Mouse (Mus musculus): ENCODE data around the gene Zmat3. TPM values are rescaled to one million over a fixed set of nuclear protein-coding genes. Genes with fewer than 3 reads are reported as not detected.

Zmat3 gene
- 1.9 TPM in 2 replicates for total RNA-seq (2015)
- 0.12 and 0.64 TPM in 2 replicates for total RNA-seq (2017)

GRCm38 (mm10) chr3:32365546-32366245 lies at the start of gene Zmat3:
Gene Zmat3 (minus strand): TSS chr3:32366014.
- ATAC-seq (replicated peaks; ENCODE audit: poor library complexity) = peak; percentile 84

- no peak for ATAC-seq (replicated peaks; ENCODE audit: poor library complexity)
These were observed 48.6 kb upstream of the Zmat3 start for GRCm38 (mm10) chr3:32414381-32414780.

- no peak for ATAC-seq (replicated peaks; ENCODE audit: poor library complexity)
These were observed 46.8 kb upstream of the Zmat3 start for GRCm38 (mm10) chr3:32412502-32413044.

DNA sequence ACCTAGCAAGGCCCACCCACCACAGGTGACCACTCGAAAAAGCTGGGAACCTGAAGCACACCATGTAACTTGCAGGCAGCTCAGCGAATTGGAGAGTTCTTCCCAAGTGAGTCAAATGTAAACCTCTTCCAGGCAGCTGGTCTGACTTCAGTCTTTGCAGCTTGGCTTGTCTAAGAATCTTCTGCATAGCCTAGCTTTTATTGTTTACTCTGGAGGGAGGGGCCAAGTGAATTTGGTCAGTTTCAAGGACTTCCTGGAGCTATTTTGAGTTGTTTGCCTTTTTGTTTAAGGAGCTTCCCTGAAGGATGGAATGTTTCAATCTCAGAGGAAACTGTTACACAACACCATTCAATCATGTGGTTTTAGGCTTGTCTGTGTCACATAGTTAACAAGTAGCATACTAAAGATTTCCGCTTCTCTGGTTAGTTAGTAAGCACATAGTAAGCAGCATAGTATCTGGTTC lies 43.0 kb upstream of the Zmat3 start:
- ATAC-seq (replicated peaks; ENCODE audit: poor library complexity) = peak; percentile 69

DNA sequence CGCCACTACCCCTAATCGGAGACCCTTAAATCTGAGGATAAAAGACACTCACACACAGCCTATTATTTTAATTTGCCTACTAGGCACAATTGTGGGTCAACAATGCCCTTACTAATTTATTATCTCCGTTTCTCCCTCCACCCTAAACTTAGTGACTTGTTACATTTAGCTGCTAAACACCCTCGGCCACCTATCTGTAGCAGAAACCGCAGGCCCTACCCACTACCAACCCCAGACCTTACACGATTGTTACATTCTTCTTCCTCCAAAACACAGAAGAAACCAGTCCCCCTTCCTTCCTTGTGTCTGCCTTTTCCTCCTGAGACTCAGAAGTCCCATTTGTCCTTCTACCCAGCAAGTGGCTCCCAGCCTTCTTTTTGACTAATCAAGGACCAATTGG lies 41.0 kb upstream of the Zmat3 start:
- peak; percentile 27; the same call in 1 of the 2 replicates for ATAC-seq (replicated peaks; ENCODE audit: poor library complexity)

GRCm38 (mm10) chr3:32405699-32406098 lies 39.9 kb upstream of the Zmat3 start:
- 0 out of 2 replicates have a peak, but pooled peaks have one; percentile 16 for ATAC-seq (replicated peaks; ENCODE audit: poor library complexity)

DNA sequence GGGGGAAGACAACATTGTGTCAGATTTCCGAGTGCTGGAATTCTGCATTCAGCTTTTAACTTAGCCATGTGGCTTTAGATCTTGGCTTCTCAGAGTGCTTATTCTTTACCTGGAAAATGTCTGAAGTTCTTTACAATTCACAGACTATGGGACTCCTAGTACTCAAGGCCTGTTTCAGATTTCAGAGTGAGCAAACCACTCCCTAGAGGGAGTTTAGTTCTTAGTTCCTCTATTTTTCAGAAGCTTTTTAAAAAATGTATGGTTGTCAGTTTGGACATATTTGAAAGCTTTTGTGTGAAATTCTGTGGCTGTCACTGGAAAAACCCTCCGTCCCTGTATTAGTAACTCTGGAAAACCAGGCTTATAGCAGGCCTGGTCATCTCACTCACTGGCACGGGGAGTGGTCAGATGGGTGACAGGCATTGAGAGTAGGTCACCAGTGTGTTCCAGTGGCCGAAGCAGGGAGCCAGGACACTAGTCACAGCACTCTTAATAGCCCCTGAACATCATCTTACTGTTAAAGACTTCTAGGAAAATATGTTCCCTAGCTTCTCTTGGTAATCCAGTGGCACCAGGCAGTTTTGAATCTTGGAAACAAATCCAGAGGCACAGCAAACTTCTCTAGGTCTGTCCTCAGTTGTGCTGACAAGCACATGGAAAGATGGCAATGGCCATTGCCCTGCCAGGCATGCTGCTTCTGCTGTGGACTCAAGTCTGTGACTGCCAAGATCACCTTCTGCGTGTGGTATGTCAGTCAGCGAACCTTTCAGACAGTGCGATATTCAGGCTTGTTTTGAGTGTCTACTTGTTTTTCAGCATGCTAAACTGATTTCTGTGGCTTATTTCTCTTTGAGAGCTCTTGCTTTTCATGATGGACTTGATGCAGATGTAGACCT lies 37.4 kb upstream of the Zmat3 start:
- ATAC-seq (replicated peaks; ENCODE audit: poor library complexity) = peak; percentile 42

- no peak for ATAC-seq (replicated peaks; ENCODE audit: poor library complexity)
These were observed 35.8 kb upstream of the Zmat3 start for GRCm38 (mm10) chr3:32401591-32401990.

DNA sequence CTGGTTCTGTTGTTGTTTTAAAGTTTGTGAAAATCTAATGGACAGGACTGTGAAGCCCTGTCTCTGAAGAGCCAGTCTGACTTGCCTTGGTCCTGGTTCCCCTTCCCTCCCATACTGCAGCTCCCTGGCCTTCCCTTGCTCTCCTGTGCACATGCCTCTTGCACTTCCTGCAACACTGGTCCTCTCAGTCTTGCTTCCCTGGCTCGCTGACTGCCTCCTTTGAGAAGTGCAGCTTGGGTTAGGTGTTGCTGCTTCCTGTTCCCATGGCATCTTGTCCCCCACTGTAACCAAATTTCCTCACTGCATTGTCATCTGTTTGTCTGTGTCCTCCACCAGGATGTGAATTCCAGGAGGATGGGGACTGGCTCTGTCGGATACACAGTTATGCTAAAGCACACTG lies 34.1 kb upstream of the Zmat3 start:
- ATAC-seq (replicated peaks; ENCODE audit: poor library complexity) = 0 out of 2 replicates have a peak, but pooled peaks have one; percentile 8

GRCm38 (mm10) chr3:32399381-32399780 lies 33.6 kb upstream of the Zmat3 start:
- ATAC-seq (replicated peaks; ENCODE audit: poor library complexity) = no peak

GRCm38 (mm10) chr3:32398623-32399022 lies 32.8 kb upstream of the Zmat3 start:
- no peak for ATAC-seq (replicated peaks; ENCODE audit: poor library complexity)

DNA sequence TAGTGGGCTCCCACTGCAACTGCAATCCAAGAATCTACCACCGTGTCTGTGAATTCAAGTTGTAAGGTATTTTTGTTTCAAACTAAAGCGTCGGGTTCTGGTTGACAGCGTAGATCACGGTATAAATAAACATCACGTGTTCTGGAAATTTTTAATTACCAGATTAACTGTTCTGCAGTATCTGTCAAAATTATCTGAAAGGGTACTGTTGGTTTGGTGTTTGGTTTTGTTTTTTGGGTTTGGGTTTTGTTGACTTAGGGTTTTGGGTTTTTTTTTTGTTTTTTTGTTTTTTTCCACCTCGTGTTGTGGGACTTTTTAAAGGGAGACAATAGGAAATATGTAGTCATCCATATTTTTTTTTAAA lies 32.3 kb upstream of the Zmat3 start:
- ATAC-seq (replicated peaks; ENCODE audit: poor library complexity) = no peak

DNA sequence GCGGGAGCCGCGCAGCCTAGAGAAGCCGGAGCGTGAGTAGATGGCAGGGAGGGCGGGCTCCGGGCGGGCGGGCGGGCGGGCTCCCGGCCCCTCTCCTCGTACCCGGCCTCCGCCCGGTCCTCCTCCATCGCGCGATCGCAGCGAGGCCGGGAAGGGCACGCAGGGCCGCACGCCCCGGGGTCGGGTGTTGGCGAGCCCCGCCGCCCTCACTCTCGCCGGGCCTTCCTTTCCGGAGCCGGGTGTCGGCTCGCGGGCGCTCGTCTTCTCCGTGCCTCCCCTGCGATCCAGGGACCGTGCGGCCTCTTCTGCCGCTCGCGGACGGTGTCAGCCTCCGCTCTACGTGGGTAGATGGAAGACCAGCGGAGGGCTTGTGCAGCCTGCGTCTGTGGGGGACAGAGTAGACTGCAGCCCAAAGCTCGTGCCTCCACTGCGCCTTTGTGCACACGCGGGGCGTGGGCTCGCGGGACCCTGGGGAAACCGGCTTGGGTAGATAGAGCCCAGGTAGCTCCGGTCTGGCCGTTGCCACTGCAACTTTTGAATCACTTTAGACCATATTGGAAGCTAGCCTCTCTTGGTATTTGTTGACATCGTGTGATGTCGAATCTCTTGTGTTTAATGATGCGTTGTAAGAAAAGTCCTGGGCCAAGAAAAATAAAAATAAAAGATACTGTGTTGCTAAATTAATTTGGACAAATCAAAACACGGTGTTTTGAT lies 31.8 kb upstream of the Zmat3 start, which contains the start of gene Pik3ca:
Pik3ca (plus strand) TSS at position 211 of the 714 bp plus-strand sequence.
- ATAC-seq (replicated peaks; ENCODE audit: poor library complexity) = peak; percentile 19

GRCm38 (mm10) chr3:32396794-32397460 lies 31.1 kb upstream of the Zmat3 start:
- peak; percentile 86 for ATAC-seq (replicated peaks; ENCODE audit: poor library complexity)

GRCm38 (mm10) chr3:32395771-32396551 lies 30.1 kb upstream of the Zmat3 start:
- peak; percentile 14 for ATAC-seq (replicated peaks; ENCODE audit: poor library complexity)

DNA sequence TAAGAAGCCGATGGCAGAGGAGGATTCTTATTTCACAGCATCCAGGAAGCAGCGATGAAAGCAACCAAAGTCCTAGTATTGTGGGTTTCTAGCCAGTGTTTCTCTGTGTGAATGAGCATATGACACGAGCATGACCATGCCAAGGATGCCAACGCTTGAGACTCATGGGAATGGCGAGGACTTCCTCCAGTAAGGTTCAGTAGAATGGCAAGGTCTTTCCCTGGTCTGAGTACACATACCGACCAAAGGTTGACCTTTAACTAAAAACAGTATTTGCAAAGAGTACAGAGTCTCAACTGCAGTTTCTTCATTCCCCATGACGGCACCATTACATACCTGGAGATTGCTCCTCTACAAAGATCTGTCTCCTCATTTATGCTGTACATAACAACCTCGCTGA lies 28.2 kb upstream of the Zmat3 start:
- ATAC-seq (replicated peaks; ENCODE audit: poor library complexity) = no peak

- ATAC-seq (replicated peaks; ENCODE audit: poor library complexity) = no peak
These were observed 27.0 kb upstream of the Zmat3 start for GRCm38 (mm10) chr3:32392841-32393240.

DNA sequence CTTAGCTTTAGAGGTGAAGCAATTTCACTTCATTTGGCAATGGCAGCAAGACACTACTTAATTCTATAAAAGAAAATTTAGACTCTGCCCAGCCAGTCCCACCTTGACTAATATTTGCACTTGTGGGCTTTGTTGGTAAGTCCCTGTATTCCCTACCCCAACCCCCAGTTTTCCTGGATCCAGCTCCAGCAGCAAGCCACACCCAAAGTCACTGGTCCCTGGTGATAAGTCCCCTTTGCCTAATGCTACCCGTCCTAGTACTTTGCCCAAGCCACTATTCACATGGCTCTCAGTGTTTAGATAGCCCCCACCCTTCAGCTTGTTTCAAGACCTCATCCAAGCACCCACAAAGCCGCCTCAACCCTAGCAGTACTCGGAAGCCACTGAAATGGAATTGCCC lies 15.7 kb upstream of the Zmat3 start:
- no peak for ATAC-seq (replicated peaks; ENCODE audit: poor library complexity)

GRCm38 (mm10) chr3:32379891-32380290 lies 14.1 kb upstream of the Zmat3 start:
- peak; percentile 98 for ATAC-seq (replicated peaks; ENCODE audit: poor library complexity)
